Mouse (Mus musculus): Measurements from ENCODE around the gene Gcm2.

DNA sequence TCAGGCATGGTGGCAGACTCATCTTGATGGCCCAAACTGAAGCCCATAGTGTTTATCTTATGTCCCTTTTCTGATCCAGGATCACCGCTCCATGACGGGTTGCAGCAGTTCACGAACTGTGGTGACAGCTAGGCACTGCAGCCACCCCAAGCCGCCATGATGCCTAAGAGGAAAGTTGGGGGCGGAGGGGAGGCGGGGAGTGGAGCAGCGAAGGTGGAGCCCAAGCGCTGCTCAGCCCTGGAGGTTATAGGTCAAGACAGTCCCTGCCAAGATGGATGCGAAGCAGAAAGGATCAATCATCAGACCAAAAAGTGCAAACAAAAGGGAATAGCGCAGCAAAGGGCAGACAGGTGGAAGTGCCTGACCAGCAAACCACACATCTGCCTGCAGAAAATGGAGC lies 19.6 kb downstream of the Gcm2 start:
- no peak for TF ChIP-seq CTCF (IDR thresholded peaks at IDR 0.05; ENCODE audit: borderline replicate concordance, insufficient read depth, low read length)
- TF ChIP-seq POLR2A (IDR thresholded peaks at IDR 0.05; ENCODE audit: low read depth, low read length), result no peak

Measured in embryonic fibroblast, embryonic 13.5 days (primary cell).